Mouse (Mus musculus) cerebellum, adult 2 months (tissue): Measurements from ENCODE around the gene Gnptg.

Source experiments
- CTCF ChIP-seq: fragments of 200-500 bp; IDR thresholded peaks from 2 replicates; pipeline ENCODE4 v1.5.1; 2011; ENCODE audit warnings: low read depth, mild to moderate bottlenecking, control low read depth, low read length, moderate library complexity, borderline replicate concordance; ENCODE audit not compliant: insufficient read depth
- POLR2A ChIP-seq: fragments of 200-500 bp; IDR thresholded peaks from 2 replicates; pipeline ENCODE4 v1.6.1; 2011; ENCODE audit warnings: low read length, control low read depth, borderline replicate concordance; ENCODE audit not compliant: insufficient read depth

DNA sequence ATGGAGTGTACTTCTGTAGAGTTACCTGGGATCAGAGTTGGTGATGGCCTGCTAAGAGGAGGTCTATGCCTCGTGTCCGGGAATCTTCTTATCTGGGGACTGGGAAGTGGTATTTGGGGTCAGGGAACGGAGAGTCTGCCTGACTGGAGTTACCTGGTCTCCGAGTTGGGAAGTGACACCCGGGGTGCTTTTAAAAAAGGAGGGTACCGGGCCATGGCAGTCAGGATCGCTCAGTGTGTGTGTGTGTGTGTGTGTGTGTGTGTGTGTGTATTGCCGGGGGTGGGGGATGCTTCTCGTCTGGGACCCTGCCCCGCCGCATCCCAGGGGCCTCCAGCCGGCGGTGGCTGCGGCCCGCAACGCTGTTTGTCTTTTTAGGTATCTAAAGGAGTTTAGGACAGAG lies 50.8 kb downstream of the Gnptg start:
- TF ChIP-seq POLR2A, result no peak
- TF ChIP-seq CTCF, result no peak
